Mouse (Mus musculus) MEL (cell line): ENCODE measurements around the gene Hba-a1. TPM values are rescaled to one million over a fixed set of nuclear protein-coding genes. Genes with fewer than 3 reads are reported as not detected.

ENCODE experiments used
- DNase-seq: peaks from one replicate; pipeline ENCODE4 v3.0.0; 2011; ENCODE audit warnings: low read depth, low spot score
- H3K27ac ChIP-seq: 2 replicates; pipeline ENCODE4 v1.5.1; 2012; ENCODE audit warnings: low read depth, mild to moderate bottlenecking, control low read depth, low read length, moderate library complexity; ENCODE audit not compliant: control insufficient read depth
- H3K27me3 ChIP-seq, 2 experiments: fragments of 150-350 bp in 1 of 2; sonication (generic) in 1 of 2; 2 replicates each; pipeline ENCODE4 v1.6.1; 2012; ENCODE audit warnings: low read length in 2 of 2, mild to moderate bottlenecking in 2 of 2, improper control_type of control experiment in 1 of 2, moderate library complexity in 1 of 2; ENCODE audit not compliant: insufficient read depth in 2 of 2, control insufficient read depth in 1 of 2
- H3K36me3 ChIP-seq, 2 experiments: 2 replicates each; pipeline ENCODE4 v1.6.1; 2012 to 2014; ENCODE audit warnings: low read length in 2 of 2, improper control_type of control experiment in 1 of 2, inconsistent platforms in 1 of 2, mild to moderate bottlenecking in 1 of 2; ENCODE audit not compliant: insufficient read depth in 2 of 2, control insufficient read depth in 1 of 2
- H3K4me1 ChIP-seq, 2 experiments: fragments of 150-350 bp in 1 of 2; sonication (generic) in 1 of 2; 2 replicates each; pipeline ENCODE4 v1.6.1; 2012; ENCODE audit warnings: low read length in 2 of 2, improper control_type of control experiment in 1 of 2, mild to moderate bottlenecking in 1 of 2; ENCODE audit not compliant: insufficient read depth in 2 of 2, control insufficient read depth in 1 of 2
- H3K4me3 ChIP-seq, 2 experiments: fragments of 150-350 bp in 1 of 2; sonication (generic) in 1 of 2; 2 replicates each; pipeline ENCODE4 v1.5.1; 2012; ENCODE audit warnings: low read depth in 2 of 2, low read length in 2 of 2, mild to moderate bottlenecking in 2 of 2, moderate library complexity in 2 of 2, control low read depth in 1 of 2, improper control_type of control experiment in 1 of 2; ENCODE audit not compliant: control insufficient read depth in 1 of 2, insufficient read depth in 1 of 2
- H3K79me2 ChIP-seq: 2 replicates; pipeline ENCODE4 v1.6.1; 2012; ENCODE audit warnings: mild to moderate bottlenecking, low read length, moderate library complexity; ENCODE audit not compliant: control insufficient read depth, poor library complexity, insufficient read depth
- H3K9ac ChIP-seq: 2 replicates; pipeline ENCODE4 v1.6.1; 2012; ENCODE audit warnings: low read depth, mild to moderate bottlenecking, control low read depth, low read length, moderate library complexity; ENCODE audit not compliant: control insufficient read depth, poor library complexity, severe bottlenecking
- H3K9me3 ChIP-seq: fragments of 150-350 bp; sonication (generic); replicated peaks from 2 replicates; pipeline ENCODE4 v1.6.1; 2012; ENCODE audit warnings: mild to moderate bottlenecking, low read length, improper control_type of control experiment, moderate library complexity; ENCODE audit not compliant: insufficient read depth
- CHD1 ChIP-seq: IDR thresholded peaks from 2 replicates; pipeline ENCODE4 v1.6.1; 2012; ENCODE audit warnings: low read depth, mild to moderate bottlenecking, inconsistent platforms, low read length, improper control_type of control experiment
- E2F4 ChIP-seq: IDR thresholded peaks from 2 replicates; pipeline ENCODE4 v1.6.1; 2011; ENCODE audit warnings: low read depth, low read length, improper control_type of control experiment, borderline replicate concordance
- ETS1 ChIP-seq: IDR thresholded peaks from 2 replicates; pipeline ENCODE4 v1.6.1; 2012; ENCODE audit warnings: low read depth, mild to moderate bottlenecking, inconsistent platforms, low read length, improper control_type of control experiment, moderate library complexity
- GABPA ChIP-seq: IDR thresholded peaks from 2 replicates; pipeline ENCODE4 v1.6.1; 2012; ENCODE audit warnings: low read depth, mild to moderate bottlenecking, inconsistent platforms, low read length, improper control_type of control experiment, moderate library complexity
- GATA1 ChIP-seq: IDR thresholded peaks from 2 replicates; pipeline ENCODE4 v1.6.1; 2011; ENCODE audit warnings: low read depth, low read length, improper control_type of control experiment
- MEF2A ChIP-seq: IDR thresholded peaks from 2 replicates; pipeline ENCODE4 v1.6.1; 2014; ENCODE audit warnings: low read depth, mild to moderate bottlenecking, inconsistent platforms, low read length, improper control_type of control experiment; ENCODE audit not compliant: poor library complexity, insufficient replicate concordance, severe bottlenecking; ENCODE audit errors: extremely low read depth
- MYC ChIP-seq: IDR thresholded peaks from 2 replicates; pipeline ENCODE4 v1.6.1; 2011; ENCODE audit warnings: low read depth, mild to moderate bottlenecking, low read length, improper control_type of control experiment, moderate library complexity
- SIN3A ChIP-seq: IDR thresholded peaks from 2 replicates; pipeline ENCODE4 v1.6.1; 2012; ENCODE audit warnings: low read length, improper control_type of control experiment, inconsistent platforms
- TAL1 ChIP-seq: IDR thresholded peaks from 2 replicates; pipeline ENCODE4 v1.6.1; 2012; ENCODE audit warnings: mild to moderate bottlenecking, inconsistent platforms, low read length, moderate library complexity, mixed read lengths
- UBTF ChIP-seq: IDR thresholded peaks from 2 replicates; pipeline ENCODE4 v1.6.1; 2012; ENCODE audit warnings: low read depth, mild to moderate bottlenecking, inconsistent platforms, low read length, improper control_type of control experiment, moderate library complexity, borderline replicate concordance; ENCODE audit not compliant: insufficient read depth
- polyA plus RNA-seq, 2 experiments: library from polyadenylated mRNA; stranded (reverse) in 1 of 2; unstranded in 1 of 2; fragments of >175 nt in 1 of 2; fragments of >200 nt in 1 of 2; gene quantifications; 2 replicates each; pipeline versions ENCODE4 v1.2.1 to v1.2.4; 2012; ENCODE audit warnings: low replicate concordance in 2 of 2, low read depth in 1 of 2; ENCODE audit not compliant: insufficient read length in 2 of 2, insufficient read depth in 1 of 2, missing spikeins in 1 of 2
- total RNA-seq: library from RNA; depleted of rRNA; stranded (reverse); fragments of 300-350 nt; gene quantifications from 2 replicates; pipeline ENCODE4 v1.2.3, GENCODE M21; 2012

Gene Hba-a1
- total and polyA plus RNA-seq, 3 experiments, result 272 to 334 (median 313) TPM

DNA sequence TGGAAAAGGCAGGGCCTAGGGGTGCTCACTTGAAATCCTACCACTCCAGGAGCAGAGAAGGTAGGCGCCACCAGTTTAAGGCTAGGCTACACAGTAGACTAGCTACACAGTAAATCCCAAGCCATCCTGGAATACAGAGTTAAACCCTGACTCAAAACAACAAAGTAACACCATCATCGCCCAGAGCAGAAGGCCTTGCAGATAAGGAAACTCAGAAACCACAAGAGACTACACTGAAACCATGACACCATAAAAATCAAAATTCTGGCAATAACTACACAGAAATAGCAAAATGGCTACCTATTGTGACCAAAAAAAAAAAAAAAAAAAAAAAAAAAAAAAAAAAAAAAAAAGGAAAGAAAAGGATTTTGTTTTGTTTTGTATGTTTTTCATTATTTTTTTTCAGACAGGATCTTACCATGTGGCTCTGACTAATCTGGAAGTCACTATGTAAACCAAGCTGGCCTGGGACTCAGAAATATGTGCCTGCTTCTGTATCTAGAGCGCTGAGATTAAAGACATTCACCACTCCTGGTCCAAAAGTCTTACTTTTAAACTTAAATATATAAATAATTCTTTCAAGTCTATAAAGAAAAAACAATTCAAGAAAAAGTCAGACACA lies 18.1 kb upstream of the Hba-a1 start (continued):
- no peak for TF ChIP-seq E2F4
- peak; percentile 98 for TF ChIP-seq TAL1
- TF ChIP-seq UBTF, result no peak
- peak; percentile 86 for TF ChIP-seq SIN3A
- no peak for TF ChIP-seq GABPA
- no peak for TF ChIP-seq CHD1
- TF ChIP-seq MEF2A, result no peak
- TF ChIP-seq, all 39 proteins: peak for 21

GRCm38 (mm10) chr11:32266194-32266593 lies 17.1 kb upstream of the Hba-a1 start:
- no peak overlapping the region for H3K27ac ChIP-seq
- no peak overlapping the region for H3K4me3 ChIP-seq
- no peaks in the 10 kb centered on the region for H3K9me3 ChIP-seq

GRCm38 (mm10) chr11:32266776-32267175 lies 16.5 kb upstream of the Hba-a1 start:
- TF ChIP-seq TAL1, result no peak
- no peak for TF ChIP-seq GATA1
- no peak for TF ChIP-seq MYC
- Histone ChIP-seq H3K79me2 (peaks cover 5% of the 10 kb centered on the region), H3K9me3 (no peaks in the 10 kb centered on the region), H3K4me3 (peak overlapping the region; percentile 89 to 96), H3K27me3 (no peaks in the 10 kb centered on the region), H3K4me1 (peaks cover 28 to 47% of the 10 kb centered on the region in 2 experiments), H3K9ac (peak overlapping the region; percentile 94), H3K27ac (peak overlapping the region; percentile 80), H3K36me3 (peaks cover 0 to 48% of the 10 kb centered on the region in 2 experiments; a peak in 2 of 4 replicates)
- DNase-seq, result no peak

More at GRCm38 (mm10) chr11:32266194-32266593, 17.1 kb upstream of the Hba-a1 start:
- DNase-seq, result no peak
- TF ChIP-seq ETS1 (no peak), GATA1 (no peak)
- Histone ChIP-seq H3K9ac (no peak overlapping the region), H3K36me3 (peaks cover 0 to 48% of the 10 kb centered on the region in 2 experiments; a peak in 2 of 4 replicates), H3K27me3 (no peaks in the 10 kb centered on the region), H3K79me2 (peaks cover 5% of the 10 kb centered on the region), H3K4me1 (peaks cover 28 to 47% of the 10 kb centered on the region in 2 experiments)
